Mouse (Mus musculus) kidney, postnatal 0 days (tissue): ENCODE results near the gene Slc12a9. TPM values are rescaled to one million over a fixed set of nuclear protein-coding genes. Genes with fewer than 3 reads are reported as not detected.

Experiments
- ATAC-seq: fragments of 200-750 bp; cut with Nextera tagmentation; replicated peaks from 2 replicates; pipeline ENCODE4 v1.8.0; 2017; ENCODE audit warnings: low read depth, moderate number of reproducible peaks, moderate TSS enrichment, moderate library complexity; ENCODE audit not compliant: low FRiP score
- DNase-seq: peaks from one replicate; pipeline ENCODE4 v3.0.0-alpha.2; 2016; ENCODE audit warnings: low spot score
- H3K27ac ChIP-seq: fragments of 300-500 bp; sonication (generic); 2 replicates; pipeline ENCODE4 v1.5.1; 2014; ENCODE audit warnings: mild to moderate bottlenecking
- H3K27me3 ChIP-seq: fragments of 300-500 bp; sonication (generic); 2 replicates; pipeline ENCODE4 v1.6.1; 2014; ENCODE audit warnings: low read length, mixed read lengths; ENCODE audit not compliant: insufficient read depth
- H3K36me3 ChIP-seq: fragments of 300-500 bp; sonication (generic); 2 replicates; pipeline ENCODE4 v1.6.1; 2014; ENCODE audit warnings: low read length, mixed read lengths; ENCODE audit not compliant: insufficient read depth
- H3K4me1 ChIP-seq: fragments of 300-500 bp; sonication (generic); replicated peaks from 2 replicates; pipeline ENCODE4 v1.6.1; 2014; ENCODE audit warnings: antibody characterized with exemption, low read length, mixed read lengths; ENCODE audit not compliant: insufficient read depth
- H3K4me2 ChIP-seq: fragments of 300-500 bp; sonication (generic); 2 replicates; pipeline ENCODE4 v1.6.1; 2014; ENCODE audit warnings: mild to moderate bottlenecking, low read length, moderate library complexity, mixed read lengths
- H3K4me3 ChIP-seq: fragments of 300-500 bp; sonication (generic); replicated peaks from 2 replicates; pipeline ENCODE4 v1.5.1; 2014; ENCODE audit warnings: low read depth, low read length
- H3K9ac ChIP-seq: fragments of 300-500 bp; sonication (generic); 2 replicates; pipeline ENCODE4 v1.6.1; 2014; ENCODE audit warnings: low read depth, low read length
- H3K9me3 ChIP-seq: fragments of 300-500 bp; sonication (generic); replicated peaks from 2 replicates; pipeline ENCODE4 v1.6.1; 2016; ENCODE audit warnings: low read length, inconsistent platforms, mixed read lengths
- CTCF ChIP-seq: IDR thresholded peaks from 2 replicates; pipeline ENCODE4 v1.5.1; 2016; ENCODE audit warnings: antibody characterized with exemption, low read depth, mild to moderate bottlenecking, moderate library complexity
- WGBS: fragments of 180-500 bp; shearing (Covaris S2); extraction: QIAGEN DNeasy Blood & Tissue Kit; methylation state at CpG from one replicate; pipeline ENCODE4 v1.1.7; 2014; 5-methylcytosine and 5-hydroxymethylcytosine counted together
- polyA plus RNA-seq: library from polyadenylated mRNA; unstranded; fragments of >200 nt; fragmentation: Nextera tagmentation; extraction: Ambion mirVana; gene quantifications from 2 replicates; pipeline ENCODE4 v1.2.1, GENCODE M21; 2015

Slc12a9 gene
- 11.8 and 12.0 TPM in 2 replicates for polyA plus RNA-seq

- Histone ChIP-seq H3K9ac (peak within 1 kb of the TSS; percentile 73), H3K27me3 (no peaks in the 10 kb centered on the region), H3K4me1 (no peaks in the 10 kb centered on the region), H3K9me3 (no peaks in the 10 kb centered on the region), H3K4me3 (peak within 1 kb of the TSS; percentile 50), H3K36me3 (no peaks in the 10 kb centered on the region), H3K27ac (peak within 1 kb of the TSS; percentile 72), H3K4me2 (peak within 1 kb of the TSS; percentile 82)
- WGBS: under 1% methylated on average over 44 of the region's 44 CpGs
- TF ChIP-seq CTCF: peak; percentile 84
- DNase-seq (peak; percentile 97), ATAC-seq (peak; percentile 90)
These were observed at the start of gene Slc12a9 for GRCm38 (mm10) chr5:137333512-137334174. Gene Slc12a9, minus strand, starts transcription at chr5:137333597.

GRCm38 (mm10) chr5:137381152-137381551, 47.8 kb upstream of the Slc12a9 start:
- Histone ChIP-seq H3K4me2 (no peak overlapping the region), H3K27ac (no peak overlapping the region), H3K9me3 (no peaks in the 10 kb centered on the region), H3K27me3 (no peaks in the 10 kb centered on the region), H3K4me1 (no peaks in the 10 kb centered on the region), H3K4me3 (no peak overlapping the region), H3K36me3 (no peaks in the 10 kb centered on the region), H3K9ac (no peak overlapping the region)
- peak; percentile 79 for TF ChIP-seq CTCF
- DNase-seq (peak; percentile 58), ATAC-seq (no peak)
- WGBS: 61% methylated on average over 4 of the region's 4 CpGs

GRCm38 (mm10) chr5:137377603-137378002, 44.2 kb upstream of the Slc12a9 start:
- Histone ChIP-seq H3K27ac (no peak overlapping the region; the same call in 1 of the 2 replicates), H3K4me2 (peak overlapping the region; percentile 38; the same call in 1 of the 2 replicates), H3K9me3 (no peaks in the 10 kb centered on the region), H3K36me3 (peaks cover 19% of the 10 kb centered on the region), H3K4me3 (no peak overlapping the region), H3K9ac (no peak overlapping the region), H3K27me3 (no peaks in the 10 kb centered on the region), H3K4me1 (no peaks in the 10 kb centered on the region; the same call in 1 of the 2 replicates)
- ATAC-seq (no peak), DNase-seq (peak; percentile 57)
- WGBS: 23% methylated on average over 11 of the region's 15 CpGs
- TF ChIP-seq CTCF: no peak

GRCm38 (mm10) chr5:137377176-137377575, 43.8 kb upstream of the Slc12a9 start:
- H3K9ac ChIP-seq: 0 out of 2 replicates have a peak overlapping the region, but pooled peaks have one; percentile 28
- H3K36me3 ChIP-seq: peaks cover 23% of the 10 kb centered on the region
- peak overlapping the region; percentile 38; the same call in 1 of the 2 replicates for H3K4me2 ChIP-seq
- H3K4me1 ChIP-seq: no peaks in the 10 kb centered on the region; the same call in 1 of the 2 replicates
- 16% methylated on average over 10 of the region's 11 CpGs for WGBS
- ATAC-seq (no peak), DNase-seq (peak; percentile 49)
- no peak overlapping the region; the same call in 1 of the 2 replicates for H3K27ac ChIP-seq
- no peaks in the 10 kb centered on the region for H3K27me3 ChIP-seq
- no peaks in the 10 kb centered on the region for H3K9me3 ChIP-seq
- H3K4me3 ChIP-seq: no peak overlapping the region
- no peak for TF ChIP-seq CTCF

GRCm38 (mm10) chr5:137376722-137377121, 43.3 kb upstream of the Slc12a9 start:
- H3K4me2 ChIP-seq: no peak overlapping the region
- no peak overlapping the region for H3K27ac ChIP-seq
- H3K36me3 ChIP-seq: peaks cover 27% of the 10 kb centered on the region
- no peaks in the 10 kb centered on the region for H3K9me3 ChIP-seq
- no peak for TF ChIP-seq CTCF
- WGBS: 43% methylated on average over 9 of the region's 9 CpGs
- DNase-seq: peak; percentile 43
- H3K4me1 ChIP-seq: no peaks in the 10 kb centered on the region; the same call in 1 of the 2 replicates
- no peak overlapping the region for H3K9ac ChIP-seq
- H3K4me3 ChIP-seq: no peak overlapping the region
- no peak for ATAC-seq
- no peaks in the 10 kb centered on the region for H3K27me3 ChIP-seq

GRCm38 (mm10) chr5:137376198-137376597, 42.8 kb upstream of the Slc12a9 start:
- H3K4me3 ChIP-seq: no peak overlapping the region
- H3K4me2 ChIP-seq: no peak overlapping the region
- no peaks in the 10 kb centered on the region for H3K9me3 ChIP-seq
- WGBS: 32% methylated on average over 7 of the region's 7 CpGs
- H3K27me3 ChIP-seq: no peaks in the 10 kb centered on the region
- no peak for ATAC-seq
- H3K9ac ChIP-seq: no peak overlapping the region
- peak; percentile 69 for TF ChIP-seq CTCF
- H3K27ac ChIP-seq: 0 out of 2 replicates have a peak overlapping the region, but pooled peaks have one; percentile 66
- H3K36me3 ChIP-seq: peaks cover 31% of the 10 kb centered on the region
- peak; percentile 76 for DNase-seq
- no peaks in the 10 kb centered on the region; the same call in 1 of the 2 replicates for H3K4me1 ChIP-seq
